Mouse (Mus musculus) stomach, embryonic 14.5 days (tissue): ENCODE data around the gene Tmem266. TPM values are rescaled to one million over a fixed set of nuclear protein-coding genes. Genes with fewer than 3 reads are reported as not detected.

Experiments
- ATAC-seq: fragments of 200-750 bp; cut with Nextera tagmentation; 2 replicates; pipeline ENCODE4 v1.8.0; 2017; ENCODE audit warnings: low read depth, moderate TSS enrichment; ENCODE audit not compliant: insufficient number of reproducible peaks, insufficient read depth, low FRiP score
- H3K27ac ChIP-seq: fragments of 300-500 bp; sonication (generic); 2 replicates; pipeline ENCODE4 v1.5.1; 2014; ENCODE audit warnings: mild to moderate bottlenecking, low read length, moderate library complexity, mixed read lengths
- H3K27me3 ChIP-seq: fragments of 300-500 bp; sonication (generic); 2 replicates; pipeline ENCODE4 v1.6.1; 2014; ENCODE audit warnings: low read length, control low read depth, mixed read lengths; ENCODE audit not compliant: control insufficient read depth, insufficient read depth
- H3K36me3 ChIP-seq: fragments of 300-500 bp; sonication (generic); 2 replicates; pipeline ENCODE4 v1.6.1; 2014; ENCODE audit warnings: mild to moderate bottlenecking, control low read depth, low read length, moderate library complexity, mixed read lengths; ENCODE audit not compliant: control insufficient read depth, insufficient read depth
- H3K4me1 ChIP-seq: fragments of 300-500 bp; sonication (generic); 2 replicates; pipeline ENCODE4 v1.6.1; 2014; ENCODE audit warnings: low read length, control low read depth, mixed read lengths; ENCODE audit not compliant: control insufficient read depth, insufficient read depth
- H3K4me2 ChIP-seq: fragments of 300-500 bp; sonication (generic); replicated peaks from 2 replicates; pipeline ENCODE4 v1.6.1; 2014; ENCODE audit warnings: low read depth, low read length, control low read depth
- H3K4me3 ChIP-seq: fragments of 300-500 bp; sonication (generic); 2 replicates; pipeline ENCODE4 v1.5.1; 2014; ENCODE audit warnings: low read depth, low read length, control low read depth
- H3K9ac ChIP-seq: fragments of 300-500 bp; sonication (generic); replicated peaks from 2 replicates; pipeline ENCODE4 v1.6.1; 2014; ENCODE audit warnings: low read depth, mild to moderate bottlenecking, control low read depth, low read length, moderate library complexity, mixed read lengths
- H3K9me3 ChIP-seq: fragments of 300-500 bp; sonication (generic); 2 replicates; pipeline ENCODE4 v1.6.1; 2016; ENCODE audit warnings: low read depth, low read length, control low read depth; ENCODE audit not compliant: control insufficient read depth
- WGBS: fragments of 180-500 bp; shearing (Covaris S2); extraction: QIAGEN DNeasy Blood & Tissue Kit; methylation state at CpG from one replicate; pipeline ENCODE4 v1.1.7; 2014; 5-methylcytosine and 5-hydroxymethylcytosine counted together
- polyA plus RNA-seq: library from polyadenylated mRNA; unstranded; fragments of >200 nt; fragmentation: Nextera tagmentation; extraction: Ambion mirVana; gene quantifications from 2 replicates; pipeline ENCODE4 v1.2.1, GENCODE M21; 2014

The Tmem266 gene
- polyA plus RNA-seq, 1 experiment from 2014 or later, result 0.62 TPM

DNA sequence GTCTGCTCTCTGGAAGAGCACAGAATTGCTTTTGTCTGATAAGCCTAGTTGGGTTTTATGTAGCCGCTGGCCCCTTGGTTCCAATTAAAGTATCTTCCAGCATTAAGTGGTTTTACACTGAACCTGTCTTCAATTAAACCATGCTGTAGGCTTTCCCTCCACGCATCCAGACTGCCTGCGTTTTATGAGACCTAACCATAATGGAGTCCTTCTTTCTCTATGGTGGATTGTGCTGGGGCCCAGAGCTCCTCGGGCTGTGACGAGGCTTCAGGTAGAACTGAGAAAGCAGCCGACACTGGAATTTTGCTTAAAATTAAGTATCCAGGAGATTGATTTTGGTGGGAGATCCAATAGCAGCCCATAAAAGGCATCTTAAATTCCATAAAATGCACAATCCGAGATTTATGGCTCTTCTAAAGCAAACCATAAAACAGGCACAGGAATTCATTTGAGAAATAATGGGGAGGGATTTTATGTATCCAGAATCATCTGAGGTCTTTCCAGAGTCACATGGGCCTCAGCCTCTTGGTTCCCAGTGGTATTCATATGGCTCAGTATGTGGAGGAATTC lies 72.4 kb downstream of the Tmem266 start:
- no peaks in the 10 kb centered on the region for H3K27me3 ChIP-seq
- no peaks in the 10 kb centered on the region for H3K36me3 ChIP-seq
- H3K4me3 ChIP-seq, result no peak overlapping the region
- WGBS, result 73% methylated on average over 7 of the region's 7 CpGs
- no peak overlapping the region for H3K27ac ChIP-seq
- H3K4me1 ChIP-seq, result no peaks in the 10 kb centered on the region
- H3K9me3 ChIP-seq, result no peaks in the 10 kb centered on the region
- ATAC-seq, result no peak
- H3K9ac ChIP-seq, result no peak overlapping the region
- no peak overlapping the region for H3K4me2 ChIP-seq

DNA sequence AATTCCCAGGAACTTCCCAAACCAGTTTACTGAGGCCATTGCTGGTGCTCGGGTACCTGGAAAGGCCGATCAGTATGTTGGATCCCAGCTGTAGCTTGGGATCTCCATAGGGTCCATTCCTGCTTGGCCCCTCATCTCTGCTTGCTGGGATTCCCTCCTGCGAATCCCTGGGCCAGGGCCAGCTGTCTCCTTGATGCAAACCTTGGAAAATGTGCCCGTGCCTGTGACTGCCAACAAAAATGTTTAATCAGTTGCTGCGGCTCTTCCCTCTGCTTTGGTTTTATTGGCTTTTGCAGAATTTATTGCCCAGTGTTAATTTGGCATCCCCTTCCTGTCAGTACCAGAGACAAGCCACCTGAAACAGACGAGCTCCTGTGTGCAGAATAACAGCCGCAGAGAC lies 75.6 kb downstream of the Tmem266 start:
- Histone ChIP-seq H3K27me3 (no peaks in the 10 kb centered on the region), H3K4me2 (no peak overlapping the region), H3K9ac (no peak overlapping the region), H3K36me3 (no peaks in the 10 kb centered on the region), H3K9me3 (no peaks in the 10 kb centered on the region), H3K4me1 (no peaks in the 10 kb centered on the region), H3K27ac (no peak overlapping the region), H3K4me3 (no peak overlapping the region)
- 55% methylated on average over 7 of the region's 7 CpGs for whole genome bisulfite sequencing
- no peak for ATAC-seq

DNA sequence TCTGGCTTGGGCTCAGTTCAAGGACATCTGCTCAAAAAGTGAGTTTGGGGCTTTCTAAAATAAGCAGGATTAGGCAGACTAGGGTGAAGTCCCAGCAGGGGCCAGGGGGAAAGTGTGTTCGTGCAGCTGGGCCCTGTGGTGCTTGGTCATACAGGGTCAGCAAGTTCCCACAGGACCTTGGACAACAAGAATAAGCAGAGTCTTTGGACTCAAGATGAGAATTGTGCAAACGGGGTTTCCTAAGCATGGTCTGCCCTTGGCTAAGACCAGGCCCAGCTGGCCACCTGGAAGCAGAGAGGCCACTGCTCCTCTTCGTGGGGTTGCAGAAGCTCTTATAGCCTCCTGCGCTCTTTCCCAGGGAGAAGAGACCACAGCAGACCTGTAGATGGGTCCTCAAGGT lies 77.5 kb downstream of the Tmem266 start:
- Histone ChIP-seq H3K9me3 (no peaks in the 10 kb centered on the region), H3K4me2 (no peak overlapping the region), H3K9ac (no peak overlapping the region), H3K4me1 (no peaks in the 10 kb centered on the region), H3K27ac (no peak overlapping the region), H3K27me3 (no peaks in the 10 kb centered on the region), H3K4me3 (no peak overlapping the region), H3K36me3 (no peaks in the 10 kb centered on the region)
- ATAC-seq, result no peak
- WGBS, result 77% methylated on average over 4 of the region's 4 CpGs

DNA sequence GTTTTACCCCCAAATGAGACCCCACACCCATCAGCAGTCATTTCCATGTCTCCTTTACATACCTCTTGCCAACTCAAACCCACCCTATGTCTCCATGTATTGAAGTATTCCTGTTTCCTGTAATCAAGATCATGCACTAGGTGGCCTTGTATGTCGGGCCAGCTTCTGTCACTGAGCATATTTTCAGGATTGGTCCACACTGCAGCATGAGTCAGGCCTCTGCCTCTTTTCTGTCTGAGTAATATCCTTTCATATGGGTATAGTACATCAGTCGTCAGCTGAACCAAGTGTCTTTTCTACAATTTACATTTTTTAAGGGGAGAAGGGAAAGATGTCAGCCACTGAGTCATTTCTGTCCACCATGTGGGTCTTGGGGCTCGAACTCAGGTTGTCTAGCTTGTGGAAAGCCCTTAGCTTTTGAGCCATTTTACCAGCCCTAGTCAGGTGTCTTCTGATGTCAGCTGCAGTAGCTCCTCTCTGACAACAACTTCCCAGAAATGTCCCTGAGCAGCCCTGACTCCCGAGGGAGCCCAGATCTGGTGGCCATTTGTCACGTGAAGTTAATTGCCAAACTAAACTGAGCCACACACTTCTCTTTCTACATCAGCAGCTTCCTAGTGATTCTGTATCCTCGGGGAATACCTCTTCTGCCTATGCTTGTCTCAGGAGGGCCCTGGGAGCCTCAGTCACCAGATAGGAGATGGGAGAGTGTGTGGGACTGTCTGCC lies 78.4 kb downstream of the Tmem266 start:
- H3K27me3 ChIP-seq, result no peaks in the 10 kb centered on the region
- ATAC-seq, result no peak
- no peaks in the 10 kb centered on the region for H3K36me3 ChIP-seq
- no peak overlapping the region for H3K27ac ChIP-seq
- no peak overlapping the region for H3K4me2 ChIP-seq
- no peaks in the 10 kb centered on the region for H3K9me3 ChIP-seq
- no peaks in the 10 kb centered on the region for H3K4me1 ChIP-seq
- 70% methylated on average over 6 of the region's 6 CpGs for WGBS
- H3K9ac ChIP-seq, result no peak overlapping the region
- no peak overlapping the region for H3K4me3 ChIP-seq

DNA sequence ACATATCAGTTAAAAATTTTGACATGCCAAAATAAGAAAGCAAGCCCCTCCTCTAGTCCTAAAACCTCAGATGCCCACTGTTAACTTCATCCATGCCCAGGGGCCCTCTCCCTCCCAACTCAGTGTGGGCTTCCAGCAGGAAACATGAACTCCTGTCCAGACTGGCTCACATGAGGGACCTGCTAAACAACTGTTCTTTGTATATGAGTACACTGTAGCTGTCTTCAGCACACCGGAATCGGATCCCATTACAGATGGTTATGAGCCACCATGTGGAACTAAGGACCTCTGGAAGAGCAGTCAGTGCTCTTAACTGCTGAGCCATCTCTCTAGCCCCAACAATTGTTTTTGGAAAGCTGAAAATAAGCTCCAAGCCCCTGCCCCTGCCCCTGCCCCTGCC lies 80.1 kb downstream of the Tmem266 start:
- Histone ChIP-seq H3K9ac (no peak overlapping the region), H3K4me2 (no peak overlapping the region), H3K4me3 (no peak overlapping the region), H3K36me3 (no peaks in the 10 kb centered on the region), H3K4me1 (no peaks in the 10 kb centered on the region; the same call in 1 of the 2 replicates), H3K27ac (no peak overlapping the region), H3K27me3 (no peaks in the 10 kb centered on the region), H3K9me3 (no peaks in the 10 kb centered on the region)
- 47% methylated on average over 2 of the region's 2 CpGs for WGBS
- no peak for ATAC-seq

DNA sequence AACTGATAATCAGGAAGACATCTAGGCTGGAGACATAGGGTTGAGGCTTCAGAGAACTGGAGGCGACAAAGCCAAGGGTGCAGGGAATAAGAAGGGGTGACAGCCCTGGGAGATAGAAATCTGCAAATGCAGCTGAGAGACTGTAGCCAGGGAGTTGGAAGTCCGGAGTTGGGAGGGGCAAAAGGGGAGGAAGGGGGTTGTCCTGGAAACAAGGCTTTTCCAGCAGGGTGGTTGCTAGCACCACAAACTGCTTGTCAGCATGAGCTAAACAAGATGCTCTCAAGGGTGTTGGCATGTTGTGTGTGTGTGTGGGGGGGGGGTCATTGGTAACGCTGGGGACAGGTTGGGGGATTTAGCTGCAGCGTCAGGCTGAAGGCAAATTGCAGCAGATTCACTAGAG lies 82.1 kb downstream of the Tmem266 start:
- H3K27ac ChIP-seq, result no peak overlapping the region
- WGBS, result 20% methylated on average over 4 of the region's 4 CpGs
- H3K4me1 ChIP-seq, result no peaks in the 10 kb centered on the region; the same call in 1 of the 2 replicates
- no peaks in the 10 kb centered on the region for H3K27me3 ChIP-seq
- no peak overlapping the region for H3K4me2 ChIP-seq
- no peak overlapping the region for H3K9ac ChIP-seq
- no peaks in the 10 kb centered on the region for H3K36me3 ChIP-seq
- no peaks in the 10 kb centered on the region for H3K9me3 ChIP-seq
- no peak overlapping the region for H3K4me3 ChIP-seq
- ATAC-seq, result no peak

DNA sequence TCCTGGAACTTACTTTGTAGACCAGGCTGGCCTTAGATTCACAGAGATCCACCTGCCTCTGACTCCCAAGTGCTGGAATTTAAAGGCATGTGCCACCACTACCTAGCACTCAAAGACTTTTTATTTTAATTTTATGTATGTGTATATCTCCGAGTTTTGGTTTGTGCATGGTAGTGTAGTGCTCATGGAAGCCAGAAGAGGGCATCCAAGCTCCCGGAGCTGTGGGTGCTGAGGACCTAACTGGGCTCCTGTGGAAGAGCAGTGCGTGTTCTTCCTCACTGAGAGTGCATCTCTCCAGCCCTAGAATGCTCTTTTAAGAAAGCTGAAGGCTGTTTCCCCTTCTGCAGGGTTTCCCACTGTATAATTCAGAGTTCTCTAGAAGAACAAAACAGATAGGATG lies 83.1 kb downstream of the Tmem266 start:
- Histone ChIP-seq H3K4me3 (no peak overlapping the region), H3K27me3 (no peaks in the 10 kb centered on the region), H3K27ac (no peak overlapping the region), H3K9me3 (no peaks in the 10 kb centered on the region), H3K9ac (no peak overlapping the region), H3K4me1 (no peaks in the 10 kb centered on the region; the same call in 1 of the 2 replicates), H3K36me3 (no peaks in the 10 kb centered on the region), H3K4me2 (no peak overlapping the region)
- 52% methylated on average over 3 of the region's 3 CpGs for WGBS
- no peak for ATAC-seq

DNA sequence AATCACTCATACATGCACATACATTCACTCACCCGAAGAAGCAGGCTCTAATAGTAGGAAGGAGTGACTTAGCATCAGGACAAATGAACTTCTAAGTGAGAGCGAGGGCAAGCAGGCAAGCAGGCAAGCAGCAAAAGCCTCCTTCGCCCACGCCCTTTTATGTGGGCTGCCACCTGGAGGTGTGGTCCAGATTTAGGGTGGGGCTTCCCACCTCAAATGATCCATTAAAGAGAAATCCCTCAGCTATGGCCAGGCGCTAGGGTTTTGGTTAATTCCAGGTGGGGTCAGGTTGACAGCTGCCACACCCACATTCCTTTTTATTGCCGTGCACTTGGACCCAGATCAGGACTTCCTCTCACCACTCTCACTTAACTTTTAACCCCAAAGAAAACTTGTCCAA lies 83.7 kb downstream of the Tmem266 start:
- H3K27ac ChIP-seq, result no peak overlapping the region
- 0 out of 2 replicates have a peak, but pooled peaks have one; percentile 29 for ATAC-seq
- no peak overlapping the region for H3K4me3 ChIP-seq
- no peaks in the 10 kb centered on the region for H3K27me3 ChIP-seq
- no peak overlapping the region for H3K4me2 ChIP-seq
- H3K36me3 ChIP-seq, result no peaks in the 10 kb centered on the region
- 37% methylated on average over 6 of the region's 6 CpGs for WGBS
- no peaks in the 10 kb centered on the region; the same call in 1 of the 2 replicates for H3K4me1 ChIP-seq
- no peaks in the 10 kb centered on the region for H3K9me3 ChIP-seq
- H3K9ac ChIP-seq, result no peak overlapping the region
